Mouse (Mus musculus) urinary bladder, adult 18-20 months (tissue): ENCODE measurements around the gene Pard6b.
A peak's percentile ranks its signal among the peaks of the same experiment; 100 is the strongest.

Source experiments
- DNase-seq, 2 experiments: peaks; one replicate each; pipeline ENCODE4 v3.0.0; 2022; ENCODE audit warnings: low spot score in 2 of 2, mixed read lengths in 2 of 2

The Pard6b gene

DNA sequence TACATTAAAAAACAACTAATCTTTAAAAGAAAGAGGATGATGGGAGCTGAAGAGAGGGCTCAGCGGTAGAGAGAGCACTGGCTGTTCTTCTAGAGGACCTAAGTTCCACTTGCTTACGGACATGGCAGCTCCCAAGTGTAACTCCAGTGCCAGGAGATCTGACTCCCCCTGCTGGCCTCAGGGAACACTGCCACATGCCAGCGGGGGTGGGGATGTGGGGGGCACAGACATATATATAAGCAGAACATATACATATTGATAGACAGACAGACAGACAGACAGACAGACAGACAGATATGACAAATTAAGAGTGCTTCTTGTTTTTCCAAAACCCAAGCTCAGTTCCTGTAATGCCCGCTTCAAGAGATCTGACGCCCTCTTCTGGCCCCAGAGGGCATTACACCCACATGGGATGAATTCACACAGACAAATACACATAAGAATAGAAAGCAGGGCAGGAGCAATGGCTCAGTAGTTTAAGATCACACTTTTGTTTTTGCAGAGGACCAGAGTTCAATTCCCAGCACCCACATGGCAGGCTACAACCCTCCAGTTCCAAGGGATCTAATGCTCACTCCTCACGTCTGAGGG lies 21.5 kb upstream of the Pard6b start:
- no peak for DNase-seq

DNA sequence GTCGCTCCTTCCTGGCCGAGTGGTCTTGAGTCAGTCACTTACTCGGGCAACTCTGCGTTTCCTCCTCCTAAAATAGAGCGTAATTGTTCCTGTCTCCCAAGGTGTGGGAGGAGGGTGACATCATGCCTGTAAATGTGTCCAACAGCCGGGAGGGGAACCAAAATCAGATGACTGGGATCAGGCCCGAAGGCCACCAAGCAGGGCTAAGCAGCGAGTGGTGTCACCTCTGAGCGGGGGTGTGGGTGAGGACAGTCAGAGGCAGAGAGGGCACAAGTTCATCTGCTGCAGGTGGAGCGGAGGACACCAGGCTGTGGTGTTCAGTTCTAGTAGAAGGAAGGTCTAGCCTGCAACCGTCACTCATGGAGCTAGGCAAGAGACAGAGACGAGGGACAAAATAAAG lies 17.1 kb upstream of the Pard6b start:
- no peak for DNase-seq

DNA sequence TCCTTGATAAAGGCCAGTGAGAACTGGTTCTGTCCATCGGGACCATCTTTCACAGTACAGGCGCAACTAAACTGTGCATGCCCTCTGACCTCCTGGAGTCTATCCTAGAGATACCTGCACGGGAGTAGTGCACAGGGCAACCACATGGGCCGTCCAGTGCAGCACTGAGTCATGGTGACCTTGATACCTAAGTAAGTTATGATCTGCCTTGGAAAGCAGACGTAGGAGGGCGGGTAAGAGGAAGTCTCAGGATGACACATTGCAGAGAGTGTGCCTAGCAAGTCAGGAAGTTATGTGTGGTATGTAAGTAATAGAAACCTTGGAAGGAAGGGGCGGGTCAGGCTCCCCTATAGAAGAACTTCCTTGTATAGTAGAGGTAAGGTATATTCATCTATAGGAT lies 15.3 kb upstream of the Pard6b start:
- no peak for DNase-seq

DNA sequence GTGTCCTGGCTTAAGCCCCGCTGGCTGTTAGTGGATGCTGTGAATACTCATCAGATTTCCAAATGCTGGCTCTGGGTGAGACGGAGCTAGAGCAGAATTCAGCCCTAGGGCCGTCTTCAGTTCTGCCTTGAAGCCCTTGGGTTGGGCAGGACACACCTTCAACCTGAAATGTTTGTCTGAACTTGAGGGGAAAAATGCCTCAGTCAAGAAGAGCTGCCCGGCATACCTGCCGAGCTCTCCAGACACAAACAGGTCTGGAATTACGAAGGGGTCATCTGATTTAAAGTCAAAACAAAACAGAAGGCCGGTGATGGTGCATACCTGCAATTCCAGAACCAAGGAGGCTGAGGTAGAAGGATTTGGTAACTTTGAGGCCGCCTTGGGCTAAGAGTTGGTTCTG lies 14.0 kb upstream of the Pard6b start:
- DNase-seq = no peak

DNA sequence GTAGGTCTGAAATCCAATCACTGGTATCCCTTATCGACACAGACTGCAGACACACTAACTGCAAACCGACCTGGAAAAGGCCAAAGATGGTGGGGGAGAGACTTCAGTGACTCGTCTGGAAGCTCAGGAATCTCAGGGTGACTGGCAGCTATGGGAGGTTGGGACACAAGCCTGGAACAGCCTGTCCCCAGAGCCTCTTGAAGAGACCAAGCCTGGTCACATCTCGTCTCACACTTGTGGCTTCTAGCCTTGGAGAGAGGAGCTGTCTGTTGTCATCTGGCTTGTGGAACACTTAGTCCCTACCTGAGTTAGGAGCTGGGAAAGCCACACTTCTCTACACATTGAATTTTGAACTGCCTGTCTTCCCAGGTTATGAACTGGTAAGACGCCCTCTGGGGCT lies 10.4 kb upstream of the Pard6b start:
- no peak for DNase-seq

GRCm38 (mm10) chr2:168072436-168073131 lies 8.2 kb upstream of the Pard6b start:
- no peak for DNase-seq

DNA sequence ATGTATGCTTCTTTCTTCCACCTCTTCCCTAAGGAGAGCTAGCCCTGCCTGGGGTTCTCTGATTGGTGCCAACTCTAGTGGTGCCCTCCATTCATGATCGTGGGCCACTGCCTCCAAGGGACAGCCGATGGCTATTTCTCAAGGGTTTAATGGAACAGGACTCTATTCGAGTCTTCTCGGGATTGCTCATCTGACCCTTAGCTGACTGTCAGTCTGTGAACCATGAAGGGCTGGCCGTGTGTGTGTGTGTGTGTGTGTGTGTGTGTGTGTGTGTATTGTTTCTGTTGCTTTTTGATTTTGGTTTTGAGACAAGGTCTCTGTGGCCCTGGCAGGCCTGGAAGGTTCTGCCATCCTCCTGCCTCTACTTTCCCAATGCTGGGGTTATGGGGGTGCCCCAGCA lies 7.1 kb upstream of the Pard6b start:
- DNase-seq = no peak

GRCm38 (mm10) chr2:168074457-168074856 lies 6.3 kb upstream of the Pard6b start:
- DNase-seq = no peak

GRCm38 (mm10) chr2:168076840-168077576 lies 3.8 kb upstream of the Pard6b start:
- DNase-seq = no peak

DNA sequence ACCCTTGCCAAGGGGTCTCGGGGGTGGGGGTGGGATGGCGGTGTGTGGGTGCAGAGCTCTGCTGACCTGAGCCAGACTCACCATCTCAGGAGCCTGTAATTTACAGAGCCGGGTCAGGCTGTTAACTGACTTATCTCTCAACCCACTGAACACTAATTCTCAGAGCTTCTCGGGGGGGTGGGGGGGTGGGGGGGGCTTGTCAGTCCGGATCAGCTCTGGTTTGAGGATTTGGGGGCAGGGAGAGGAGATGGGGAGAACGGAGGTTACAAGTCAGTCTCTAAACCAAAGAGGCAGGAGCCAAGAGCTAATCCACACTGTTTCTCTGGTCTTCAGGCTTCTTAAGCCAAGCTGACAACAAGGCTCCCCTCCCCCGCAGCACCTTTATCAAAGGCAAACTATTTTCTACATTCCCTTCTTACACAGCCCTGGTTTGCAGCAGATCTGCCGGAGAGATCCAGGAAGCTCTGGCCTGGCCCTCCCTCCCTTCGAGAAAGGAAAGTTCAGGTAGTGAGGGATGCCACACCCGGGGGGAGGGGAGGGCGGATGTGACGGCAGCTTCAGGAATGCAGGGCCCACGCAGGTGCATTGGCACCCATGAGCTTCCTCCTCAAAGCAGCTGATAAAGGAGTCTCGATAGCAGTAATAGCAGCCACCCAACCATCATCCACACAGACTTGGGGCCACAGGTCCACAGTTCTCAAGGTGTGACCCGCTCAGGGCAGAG lies 2.5 kb upstream of the Pard6b start:
- DNase-seq = peak; percentile 52 to 78

DNA sequence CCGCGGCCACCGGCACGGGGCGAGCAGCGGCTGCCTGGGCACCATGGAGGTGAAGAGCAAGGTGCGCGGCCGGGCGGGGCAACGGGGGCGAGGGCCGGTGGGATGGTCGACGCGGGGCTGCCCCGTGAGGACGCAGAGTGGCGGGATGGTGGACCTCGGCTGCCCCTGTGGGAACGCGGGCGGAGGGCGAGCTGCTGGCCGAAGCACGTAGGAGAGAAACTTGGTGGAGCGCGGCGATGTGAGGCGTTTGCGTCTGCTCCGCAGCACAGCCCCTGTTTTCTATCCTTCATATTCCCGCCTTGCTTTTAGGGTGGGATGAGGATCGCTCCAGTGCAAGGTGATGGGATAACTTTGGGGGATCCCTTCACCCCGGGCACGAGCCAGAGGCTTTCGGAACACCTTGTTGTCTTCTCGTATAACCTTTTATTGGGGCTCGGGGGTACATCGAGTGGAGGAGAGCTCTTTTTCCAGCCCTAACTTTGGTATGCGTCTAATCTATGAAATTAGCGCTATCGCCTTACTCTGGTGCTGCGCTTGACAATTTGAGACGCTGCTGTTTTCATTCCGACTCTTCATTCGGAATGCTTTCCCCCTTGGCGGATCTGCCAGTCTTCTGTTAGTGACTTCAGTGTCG lies 612 bp downstream of the Pard6b start:
- no peak for DNase-seq

- no peak for DNase-seq
Measured at GRCm38 (mm10) chr2:168081933-168082306, 1.1 kb downstream of the Pard6b start.

DNA sequence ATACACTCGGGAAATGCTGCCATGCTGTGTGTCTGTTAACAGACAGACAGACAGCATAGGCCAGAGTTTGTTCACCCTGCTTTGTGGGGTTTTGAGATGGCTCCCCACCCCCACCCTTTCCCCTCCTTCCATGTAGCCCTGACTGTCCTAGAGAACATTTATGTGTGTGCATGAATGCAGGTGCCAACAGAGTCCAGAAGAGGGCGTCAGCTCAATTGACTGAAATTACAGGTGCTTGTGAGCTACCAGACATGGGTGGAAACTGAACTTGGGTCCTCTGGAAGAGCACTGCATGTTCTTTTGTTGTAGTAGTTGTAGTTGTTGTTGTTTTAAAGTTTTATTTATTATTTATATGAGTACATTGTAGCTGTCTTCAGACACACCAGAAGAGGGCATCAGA lies 2.8 kb downstream of the Pard6b start:
- DNase-seq = no peak

DNA sequence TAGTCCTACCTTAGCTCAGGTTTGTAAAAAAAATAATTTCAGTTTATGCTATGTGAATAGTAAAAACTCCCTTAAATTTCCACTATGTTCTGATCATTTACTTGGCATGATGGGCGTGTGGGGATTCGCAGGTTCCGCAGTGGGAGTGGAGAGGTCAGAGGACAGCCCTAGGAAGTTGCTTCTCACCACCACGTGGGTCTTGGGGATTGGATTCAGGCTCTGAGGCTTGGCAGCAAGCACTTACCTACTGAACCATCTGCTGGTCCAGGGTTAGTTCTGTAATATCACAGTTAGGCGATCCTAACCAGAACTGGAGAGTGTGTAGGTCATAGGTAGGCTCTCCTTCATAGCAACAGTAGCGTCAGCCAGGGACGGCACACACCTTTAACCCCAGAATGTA lies 3.4 kb downstream of the Pard6b start:
- no peak for DNase-seq

- peak in 1 of 2 experiments; percentile 48 for DNase-seq
Measured at GRCm38 (mm10) chr2:168085621-168086265, 4.9 kb downstream of the Pard6b start.

DNA sequence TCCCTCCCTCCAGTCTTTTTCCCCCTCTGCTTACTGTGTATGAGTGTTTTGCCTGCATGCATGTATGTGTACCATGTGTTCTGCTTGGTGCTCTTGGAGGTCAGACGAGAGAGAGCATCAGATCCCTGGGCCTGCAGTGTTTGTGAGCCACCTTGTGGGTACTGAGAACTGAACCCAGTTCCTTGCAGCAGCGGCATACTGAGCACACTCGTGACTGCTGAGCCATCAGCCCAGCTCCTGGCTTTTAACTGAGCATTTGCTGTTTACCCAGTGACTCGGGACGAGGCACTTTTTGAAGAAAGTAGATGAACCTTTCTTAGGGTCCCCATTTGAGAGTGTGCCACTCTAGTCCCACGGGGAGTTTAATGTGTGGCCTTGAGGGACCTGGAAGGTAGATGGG lies 5.5 kb downstream of the Pard6b start:
- no peak for DNase-seq

- DNase-seq = no peak
Measured at GRCm38 (mm10) chr2:168086839-168087238, 6.0 kb downstream of the Pard6b start.

- DNase-seq = no peak
Measured at GRCm38 (mm10) chr2:168091560-168091959, 10.8 kb downstream of the Pard6b start.

DNA sequence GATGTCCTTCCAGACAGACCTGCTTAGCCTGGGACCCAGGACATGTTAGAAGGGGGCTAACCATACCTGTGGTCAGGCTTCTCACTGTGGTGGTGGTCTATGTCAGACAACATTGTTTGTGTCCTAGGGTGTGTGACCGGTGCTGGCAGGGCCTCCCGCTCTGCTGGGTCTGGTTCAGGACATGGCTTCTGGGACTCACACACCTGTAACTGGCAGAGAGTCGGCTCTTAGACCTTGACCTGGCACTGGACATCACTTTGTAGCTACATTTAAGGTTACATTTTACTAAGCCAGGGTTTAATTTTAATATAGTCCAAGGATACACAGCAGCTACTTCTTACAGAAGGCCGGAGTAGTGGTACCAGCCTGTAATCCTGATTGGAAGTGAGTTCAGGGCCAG lies 12.3 kb downstream of the Pard6b start:
- DNase-seq = no peak

GRCm38 (mm10) chr2:168095077-168095476 lies 14.3 kb downstream of the Pard6b start:
- no peak for DNase-seq

GRCm38 (mm10) chr2:168096487-168096886 lies 15.7 kb downstream of the Pard6b start:
- no peak for DNase-seq
